Mouse (Mus musculus): ENCODE measurements around the gene Alox15.
"Not testable (repeated sequence)": the region's sequence is repeated elsewhere in the genome, so short reads cannot be mapped to it uniquely, and the experiment has no call there.

The Alox15 gene

GRCm38 (mm10) chr11:70351868-70352267, at the start of gene Alox15:
Alox15 (minus strand) TSS chr11:70352031.
- in situ Hi-C loops (cut with MboI, MseI), result no loop called here

GRCm38 (mm10) chr11:70389421-70389820, 37.6 kb upstream of the Alox15 start:
- in situ Hi-C loops (cut with MboI, MseI), result no loop called here

GRCm38 (mm10) chr11:70387436-70387835, 35.6 kb upstream of the Alox15 start:
- in situ Hi-C loops (cut with MboI, MseI), result no loop called here

- in situ Hi-C loops (cut with MboI, MseI), result no loop called here
Observed at GRCm38 (mm10) chr11:70384136-70384535, 32.3 kb upstream of the Alox15 start.

- in situ Hi-C loops (cut with MboI, MseI), result no loop called here
Observed at GRCm38 (mm10) chr11:70381330-70381729, 29.5 kb upstream of the Alox15 start.

- in situ Hi-C loops (cut with MboI, MseI), result no loop called here
Observed at GRCm38 (mm10) chr11:70380478-70381005, 28.7 kb upstream of the Alox15 start.

- in situ Hi-C loops (cut with MboI, MseI), result no loop called here
Observed at GRCm38 (mm10) chr11:70376054-70376453, 24.2 kb upstream of the Alox15 start.

- in situ Hi-C loops (cut with MboI, MseI), result no loop called here
Observed at GRCm38 (mm10) chr11:70374302-70374701, 22.5 kb upstream of the Alox15 start.

GRCm38 (mm10) chr11:70372849-70373557, 21.2 kb upstream of the Alox15 start:
- in situ Hi-C loops (cut with MboI, MseI), result no loop called here

GRCm38 (mm10) chr11:70372396-70372795, 20.6 kb upstream of the Alox15 start:
- in situ Hi-C loops (cut with MboI, MseI), result no loop called here

- in situ Hi-C loops (cut with MboI, MseI), result not testable (repeated sequence)
Observed at GRCm38 (mm10) chr11:70368626-70369025, 16.8 kb upstream of the Alox15 start.

GRCm38 (mm10) chr11:70367701-70368100, 15.9 kb upstream of the Alox15 start:
- in situ Hi-C loops (cut with MboI, MseI), result not testable (repeated sequence)

- in situ Hi-C loops (cut with MboI, MseI), result no loop called here
Observed at GRCm38 (mm10) chr11:70348630-70349029, 3.2 kb downstream of the Alox15 start.

GRCm38 (mm10) chr11:70347861-70348260, 4.0 kb downstream of the Alox15 start:
- in situ Hi-C loops (cut with MboI, MseI), result no loop called here

GRCm38 (mm10) chr11:70345546-70345945, 6.3 kb downstream of the Alox15 start:
- in situ Hi-C loops (cut with MboI, MseI), result no loop called here

- in situ Hi-C loops (cut with MboI, MseI), result no loop called here
Observed at GRCm38 (mm10) chr11:70345061-70345460, 6.8 kb downstream of the Alox15 start.

- in situ Hi-C loops (cut with MboI, MseI), result no loop called here
Observed at GRCm38 (mm10) chr11:70339481-70339880, 12.3 kb downstream of the Alox15 start.

- in situ Hi-C loops (cut with MboI, MseI), result no loop called here
Observed at GRCm38 (mm10) chr11:70334477-70334876, 17.4 kb downstream of the Alox15 start.

- in situ Hi-C loops (cut with MboI, MseI), result no loop called here
Observed at GRCm38 (mm10) chr11:70324726-70325125, 27.1 kb downstream of the Alox15 start.

GRCm38 (mm10) chr11:70322528-70322927, 29.3 kb downstream of the Alox15 start, which contains the start of gene Alox12e:
Alox12e (minus strand) TSS chr11:70322628.
- in situ Hi-C loops (cut with MboI, MseI), result no loop called here

- in situ Hi-C loops (cut with MboI, MseI), result no loop called here
Observed at GRCm38 (mm10) chr11:70321664-70322063, 30.2 kb downstream of the Alox15 start.

- in situ Hi-C loops (cut with MboI, MseI), result loop anchor here (5.0 kb wide), 1 partner anchor 87 kb away; no protein-coding TSS in a partner anchor
Observed at GRCm38 (mm10) chr11:70319614-70320013, 32.2 kb downstream of the Alox15 start.

GRCm38 (mm10) chr11:70313833-70314232, 38.0 kb downstream of the Alox15 start:
- in situ Hi-C loops (cut with MboI, MseI), result no loop called here
